Mouse (Mus musculus) megakaryocyte, embryonic 14.5 days (primary cell): ENCODE measurements around the gene H13.

Experiments
- FLI1 ChIP-seq: IDR thresholded peaks from 2 replicates; pipeline ENCODE4 v1.6.1; 2012; ENCODE audit warnings: low read length, inconsistent platforms, mixed read lengths
- GATA1 ChIP-seq: IDR thresholded peaks from 3 replicates; pipeline ENCODE4 v1.6.1; 2012; ENCODE audit warnings: mixed read lengths, low read length, inconsistent platforms, borderline replicate concordance

DNA sequence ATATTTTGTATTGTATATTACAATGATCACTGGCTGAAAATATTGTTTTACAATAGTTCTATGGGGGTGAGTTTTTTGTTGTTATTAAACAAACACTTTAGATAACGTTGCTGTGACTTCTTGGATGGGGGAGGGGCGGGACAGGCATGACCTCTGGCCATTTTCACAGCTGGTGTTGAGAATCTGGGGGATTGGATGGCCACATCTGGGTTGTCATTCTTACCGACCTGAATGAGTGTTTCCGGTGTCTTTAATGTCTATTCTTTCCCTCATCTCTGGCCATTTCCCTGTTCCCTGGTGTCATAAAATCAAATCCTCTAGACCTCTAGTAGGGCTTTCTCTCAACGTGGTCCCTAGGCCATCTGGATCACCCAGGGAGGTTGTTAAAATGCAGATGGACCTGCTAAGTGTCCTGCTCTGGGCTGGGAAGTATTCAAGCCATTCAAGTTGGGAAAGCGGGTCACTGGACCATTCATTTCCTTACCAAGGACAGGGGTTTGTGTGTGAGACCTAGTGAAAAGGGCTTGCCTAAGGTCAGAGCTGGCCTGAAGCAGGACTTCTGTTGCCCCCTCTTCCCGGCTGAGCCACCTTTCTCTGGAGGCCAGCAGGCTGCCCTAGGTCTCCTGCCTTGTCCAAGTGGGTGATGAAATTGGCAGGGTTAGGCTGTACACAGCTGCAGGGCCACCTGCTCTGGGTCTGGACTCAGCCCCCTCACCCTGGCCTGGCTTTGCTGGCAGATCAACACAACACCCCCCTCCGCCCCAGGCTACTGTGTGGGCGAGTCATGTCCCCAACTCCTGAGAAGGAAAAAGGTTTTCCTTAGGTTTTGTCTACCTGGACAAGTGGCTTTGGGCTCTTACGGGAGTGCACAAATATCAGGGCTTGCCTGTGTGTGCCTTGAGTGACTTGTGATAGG, 68.3 kb downstream of the H13 start:
- no peak for TF ChIP-seq FLI1
- TF ChIP-seq GATA1 = no peak
